Mouse (Mus musculus) heart, adult 2 months (tissue): ENCODE data around the gene Svs3a.
"Not testable (repeated sequence)": the region's sequence is repeated elsewhere in the genome, so short reads cannot be mapped to it uniquely, and the experiment has no call there.

Experiments
- CTCF ChIP-seq: fragments of 200-600 bp; IDR thresholded peaks from 2 replicates; pipeline ENCODE4 v1.8.1; 2022; ENCODE audit warnings: antibody characterized with exemption, mild to moderate bottlenecking, moderate library complexity
- EP300 ChIP-seq: fragments of 200-500 bp; IDR thresholded peaks from 2 replicates; pipeline ENCODE4 v1.6.1; 2011; ENCODE audit warnings: low read depth, low read length, control low read depth; ENCODE audit not compliant: insufficient read depth
- POLR2A ChIP-seq: fragments of 200-500 bp; IDR thresholded peaks from 2 replicates; pipeline ENCODE4 v1.6.1; 2011; ENCODE audit warnings: mild to moderate bottlenecking, low read depth, low read length, control low read depth; ENCODE audit not compliant: insufficient read depth

DNA sequence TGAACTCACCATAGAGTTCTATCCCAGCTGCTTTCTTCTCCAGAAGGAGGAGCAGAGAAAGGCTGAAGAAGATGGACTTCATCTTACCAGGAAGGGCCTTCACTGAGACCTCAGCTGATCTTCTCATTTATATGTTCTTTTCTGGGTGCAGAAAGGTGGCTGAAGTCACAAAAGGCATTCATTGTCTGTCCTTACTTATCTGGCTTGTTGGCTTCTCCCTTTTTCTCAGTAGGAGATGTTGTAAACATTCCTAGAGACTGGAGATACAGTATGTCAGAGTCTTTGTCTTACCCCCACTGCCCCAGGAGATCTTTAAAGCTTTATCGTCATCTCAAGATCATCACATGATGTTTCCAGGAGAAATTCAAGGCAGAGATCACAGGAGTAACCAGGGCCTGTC, 32.5 kb upstream of the Svs3a start, which contains the start of gene Svs3b:
- not testable (repeated sequence) for TF ChIP-seq CTCF, EP300, POLR2A
